Mouse (Mus musculus) erythroblast, embryonic 14.5 days (primary cell): ENCODE measurements around the gene Bin2.

Experiments used
- GATA1 ChIP-seq: IDR thresholded peaks from 2 replicates; pipeline ENCODE4 v1.6.1; 2012; ENCODE audit warnings: low read length, inconsistent platforms, mixed read lengths
- TAL1 ChIP-seq: IDR thresholded peaks from 3 replicates; pipeline ENCODE4 v1.6.1; 2012; ENCODE audit warnings: low read length, inconsistent platforms, mixed read lengths

GRCm38 (mm10) chr15:100599276-100600046, 69.9 kb downstream of the Bin2 start, which contains the start of gene Pou6f1:
- no peak for TF ChIP-seq TAL1
- TF ChIP-seq GATA1, result no peak
